Comparison of ENCODE assay signal across 11 mouse cellular contexts in genomic region chr15:80314731-80315130, GRCm38 (mm10). TPM values are rescaled to one million over a fixed set of nuclear protein-coding genes. Genes with fewer than 3 reads are reported as not detected.
DNase-seq lines count a peak whose midpoint lies in the region; ATAC-seq lines count a peak whose summit lies in the region.
"Had no signal": no experiment of that assay in that cellular context is flagged by ENCODE, and none has a peak within 500 bp of the region (broad histone marks: within the 10 kb centered on the region; RNA-seq: fewer than 3 reads in every experiment).

No protein-coding gene starts in this region.

- H3K27me3 ChIP-seq in forebrain, embryonic 14.5 days (replicated peaks; ENCODE audit: control insufficient read depth, insufficient read depth, low read length) = no peaks in the 10 kb centered on the region
- no peaks in the 10 kb centered on the region for H3K27me3 ChIP-seq in limb, embryonic 11.5 days (ENCODE audit: control insufficient read depth, insufficient read depth, low read length)

- intact Hi-C loops in heart, postnatal 10 days (cut with DNase I) = no loop called here

- no peak overlapping the region for H3K27ac ChIP-seq in forebrain, embryonic 14.5 days (ENCODE audit: low read depth, low read length)
- no peak overlapping the region for H3K27ac ChIP-seq in limb, embryonic 11.5 days (replicated peaks; ENCODE audit: low read depth, low read length)

- H3K9ac ChIP-seq in forebrain, embryonic 14.5 days (ENCODE audit: low read length) = no peak overlapping the region
- no peak overlapping the region for H3K9ac ChIP-seq in limb, embryonic 11.5 days (ENCODE audit: low read length)

- H3K4me3 ChIP-seq in forebrain, embryonic 14.5 days (ENCODE audit: low read depth, low read length) = no peak overlapping the region
- no peak overlapping the region for H3K4me3 ChIP-seq in limb, embryonic 11.5 days (ENCODE audit: low read depth, low read length)

- ATAC-seq in forebrain, embryonic 14.5 days = peak; percentile 70
- no peak for ATAC-seq in limb, embryonic 11.5 days (ENCODE audit: insufficient number of reproducible peaks, low FRiP score, low TSS enrichment, low read depth)

- H3K9me3 ChIP-seq in forebrain, embryonic 14.5 days (replicated peaks; ENCODE audit: control insufficient read depth, low read length) = no peaks in the 10 kb centered on the region
- no peaks in the 10 kb centered on the region for H3K9me3 ChIP-seq in limb, embryonic 11.5 days (ENCODE audit: control insufficient read depth, low read length)

- H3K36me3 ChIP-seq in forebrain, embryonic 14.5 days (ENCODE audit: control insufficient read depth, insufficient read depth, low read length) = no peaks in the 10 kb centered on the region
- H3K36me3 ChIP-seq in limb, embryonic 11.5 days (ENCODE audit: control insufficient read depth, insufficient read depth, low read length) = no peaks in the 10 kb centered on the region

- no peak overlapping the region for H3K4me2 ChIP-seq in forebrain, embryonic 14.5 days (ENCODE audit: low read length)
- H3K4me2 ChIP-seq in limb, embryonic 11.5 days (ENCODE audit: low read depth, severe bottlenecking) = no peak overlapping the region

- 2% methylated on average over 7 of the region's 7 CpGs for WGBS in forebrain, embryonic 14.5 days
- 49% methylated on average over 6 of the region's 7 CpGs for WGBS in limb, embryonic 11.5 days

- H3K4me1 ChIP-seq in forebrain, embryonic 14.5 days (ENCODE audit: control insufficient read depth, insufficient read depth, low read length) = peaks cover 6% of the 10 kb centered on the region; the same call in 1 of the 2 replicates
- H3K4me1 ChIP-seq in limb, embryonic 11.5 days (ENCODE audit: control insufficient read depth, insufficient read depth, low read length) = peaks cover 11% of the 10 kb centered on the region

- peak; percentile 42 for DNase-seq in right cerebral cortex, postnatal 14 days
- no peak for DNase-seq in right cerebral cortex, adult 18-20 months
- peak; percentile 48 for DNase-seq in forebrain, embryonic 14.5 days (ENCODE audit: low spot score)
- peak; percentile 31 for DNase-seq in limb, embryonic 11.5 days (ENCODE audit: low spot score)
- DNase-seq in retina, embryonic 14.5 days (ENCODE audit: low spot score) = peak; percentile 38
- DNase-seq in frontal cortex, postnatal 10 days (ENCODE audit: low spot score in 2 of 2) = no peak
- no peak for DNase-seq in heart, postnatal 10 days
- DNase-seq: gastrocnemius, postnatal 10 days; kidney, postnatal 14 days; lung, adult 2 months had no signal

RNA-seq across cellular contexts. Expression of gene Cacna1i, which starts 27.7 kb away (rescaled TPM):
- 0.46 and 0.51 TPM in 2 replicates for polyA plus RNA-seq in forebrain, embryonic 14.5 days (2014; fragmentation: Nextera tagmentation; extraction: Ambion mirVana)
- 0.01 TPM in 1 of 2 replicates, not detected in the other for polyA plus RNA-seq in limb, embryonic 11.5 days (2014; fragmentation: Nextera tagmentation; extraction: Ambion mirVana)
- total RNA-seq in heart, postnatal 10 days (2021) = under 1 TPM in 1 of 2 experiments, not detected in 1; 0.05 TPM
- polyA plus RNA-seq: heart, postnatal 0 days had no signal

RNA-seq across cellular contexts. Expression of gene Rps19bp1, which starts 50.6 kb away (rescaled TPM):
- 71.1 and 78.0 TPM in 2 replicates for polyA plus RNA-seq in forebrain, embryonic 14.5 days (2014; fragmentation: Nextera tagmentation; extraction: Ambion mirVana)
- 74.7 and 79.0 TPM in 2 replicates for polyA plus RNA-seq in limb, embryonic 11.5 days (2014; fragmentation: Nextera tagmentation; extraction: Ambion mirVana)
- 10 to 100 TPM; 20.0 to 24.6 TPM for total RNA-seq in heart, postnatal 10 days (2021)

RNA-seq across cellular contexts. Expression of gene Atf4, which starts 59.7 kb away (rescaled TPM):
- 133 and 140 TPM in 2 replicates for polyA plus RNA-seq in forebrain, embryonic 14.5 days (2014; fragmentation: Nextera tagmentation; extraction: Ambion mirVana)
- 110 and 125 TPM in 2 replicates for polyA plus RNA-seq in limb, embryonic 11.5 days (2014; fragmentation: Nextera tagmentation; extraction: Ambion mirVana)
- total RNA-seq in heart, postnatal 10 days (2021) = 100 to 1,000 TPM in 1 of 2 experiments, 10 to 100 TPM in 1; 96.4 to 105 TPM

Comparison
In these comparisons a context has a peak if more than half of its experiments do, and no peak if none do; other contexts are left out.
1. DNase-seq: peak in right cerebral cortex, postnatal 14 days (single experiment), forebrain, embryonic 14.5 days (single experiment), limb, embryonic 11.5 days (single experiment) and retina, embryonic 14.5 days (single experiment); none in right cerebral cortex, adult 18-20 months (single experiment), frontal cortex, postnatal 10 days (0 of 2) and heart, postnatal 10 days (0 of 2).